Mouse (Mus musculus) heart, embryonic 10.5 days (tissue): ENCODE results near the gene Ociad1. TPM values are rescaled to one million over a fixed set of nuclear protein-coding genes. Genes with fewer than 3 reads are reported as not detected.
"Not testable (repeated sequence)": the region's sequence is repeated elsewhere in the genome, so short reads cannot be mapped to it uniquely, and the experiment has no call there.

Source experiments
- DNase-seq: peaks from one replicate; pipeline ENCODE4 v3.0.0-alpha.2; 2017; ENCODE audit warnings: low spot score
- H3K27ac ChIP-seq: fragments of 300-500 bp; sonication (generic); 2 replicates; pipeline ENCODE4 v1.5.1; 2016; ENCODE audit warnings: mild to moderate bottlenecking
- H3K27me3 ChIP-seq: fragments of 300-500 bp; sonication (generic); 2 replicates; pipeline ENCODE4 v1.6.1; 2016; ENCODE audit warnings: mild to moderate bottlenecking; ENCODE audit not compliant: poor library complexity, insufficient read depth, severe bottlenecking
- H3K36me3 ChIP-seq: fragments of 300-500 bp; sonication (generic); 2 replicates; pipeline ENCODE4 v1.6.1; 2016; ENCODE audit warnings: mild to moderate bottlenecking, moderate library complexity
- H3K4me1 ChIP-seq: fragments of 300-500 bp; sonication (generic); 2 replicates; pipeline ENCODE4 v1.6.1; 2016; ENCODE audit warnings: mild to moderate bottlenecking
- H3K4me3 ChIP-seq: fragments of 300-500 bp; sonication (generic); 2 replicates; pipeline ENCODE4 v1.5.1; 2016; ENCODE audit warnings: mild to moderate bottlenecking, moderate library complexity
- H3K9me3 ChIP-seq: fragments of 300-500 bp; sonication (generic); 2 replicates; pipeline ENCODE4 v1.6.1; 2016; ENCODE audit warnings: mild to moderate bottlenecking, moderate library complexity
- WGBS: fragments of 180-500 bp; shearing (Covaris S2); methylation state at CpG from one replicate; pipeline ENCODE4 v1.1.7; 2016; 5-methylcytosine and 5-hydroxymethylcytosine counted together
- polyA plus RNA-seq: library from polyadenylated mRNA; unstranded; fragments of >200 nt; fragmentation: Nextera tagmentation; extraction: Ambion mirVana; gene quantifications from 2 replicates; pipeline ENCODE4 v1.2.1, GENCODE M21; 2016

Ociad1 gene
- polyA plus RNA-seq, 1 experiment from 2014 or later: 169 TPM

GRCm38 (mm10) chr5:73295016-73295415 is 2.4 kb downstream of the Ociad1 start:
- Histone ChIP-seq H3K4me1 (peaks cover 11% of the 10 kb centered on the region; the same call in 1 of the 2 replicates), H3K27ac (no peak overlapping the region), H3K36me3 (peaks cover 48% of the 10 kb centered on the region), H3K4me3 (no peak overlapping the region), H3K9me3 (no peaks in the 10 kb centered on the region), H3K27me3 (no peaks in the 10 kb centered on the region)
- peak; percentile 64 for DNase-seq
- WGBS: 96% methylated on average over 7 of the region's 7 CpGs

- peak; percentile 56 for DNase-seq
- Histone ChIP-seq H3K4me1 (peaks cover 11% of the 10 kb centered on the region; the same call in 1 of the 2 replicates), H3K9me3 (no peaks in the 10 kb centered on the region), H3K36me3 (peaks cover 56% of the 10 kb centered on the region), H3K27me3 (no peaks in the 10 kb centered on the region), H3K27ac (no peak overlapping the region), H3K4me3 (no peak overlapping the region)
- WGBS: 85% methylated on average over 4 of the region's 4 CpGs
These were observed 3.3 kb downstream of the Ociad1 start for GRCm38 (mm10) chr5:73295916-73296315.

DNA sequence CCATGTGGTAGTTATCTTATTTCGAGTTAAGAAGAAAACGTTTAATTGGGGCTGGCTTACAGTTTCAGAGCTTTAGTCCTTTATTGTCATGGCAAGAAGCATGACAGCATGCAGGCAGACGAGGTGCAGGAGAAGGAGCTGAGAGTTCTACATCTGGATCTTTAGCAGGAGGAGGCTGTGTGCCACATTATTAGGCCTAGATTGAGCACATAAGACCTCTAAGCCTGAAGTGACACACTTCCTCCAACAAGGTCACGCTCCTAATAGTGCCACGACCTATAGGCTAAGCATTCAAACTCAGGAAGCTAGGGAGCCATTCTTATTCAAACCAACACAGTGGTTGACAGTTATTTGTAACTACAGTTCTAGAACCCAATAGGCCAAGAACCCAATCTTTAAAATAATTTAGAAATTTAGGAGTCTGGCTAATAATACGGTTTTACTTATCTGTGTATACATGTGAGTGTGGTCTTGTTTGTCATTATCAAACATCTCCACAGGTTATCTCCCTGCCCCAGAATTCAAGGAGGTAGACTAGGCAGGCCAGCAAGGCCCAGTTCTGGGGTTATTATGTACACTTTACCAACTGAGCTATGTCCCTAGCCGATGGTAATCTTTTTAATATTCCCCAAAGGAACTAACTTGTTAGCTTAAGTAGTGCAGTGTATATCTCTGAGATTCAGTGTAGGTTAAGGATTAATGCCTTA is 9.2 kb downstream of the Ociad1 start:
- Histone ChIP-seq H3K4me3 (no peak overlapping the region), H3K4me1 (no peaks in the 10 kb centered on the region), H3K36me3 (peaks cover 81% of the 10 kb centered on the region), H3K9me3 (no peaks in the 10 kb centered on the region), H3K27ac (no peak overlapping the region), H3K27me3 (no peaks in the 10 kb centered on the region)
- 87% methylated on average over 7 of the region's 7 CpGs for WGBS
- DNase-seq: no peak

- Histone ChIP-seq H3K36me3 (peaks cover 87% of the 10 kb centered on the region), H3K9me3 (no peaks in the 10 kb centered on the region), H3K27me3 (no peaks in the 10 kb centered on the region), H3K27ac (no peak overlapping the region), H3K4me1 (no peaks in the 10 kb centered on the region), H3K4me3 (no peak overlapping the region)
- WGBS: 84% methylated on average over 12 of the region's 12 CpGs
- DNase-seq: no peak
These were observed 11.9 kb downstream of the Ociad1 start for GRCm38 (mm10) chr5:73304507-73304906.

GRCm38 (mm10) chr5:73306486-73306885 is 13.9 kb downstream of the Ociad1 start:
- no peak overlapping the region for H3K4me3 ChIP-seq
- H3K27me3 ChIP-seq: no peaks in the 10 kb centered on the region
- peaks cover 84% of the 10 kb centered on the region for H3K36me3 ChIP-seq
- WGBS: 95% methylated on average over 6 of the region's 6 CpGs
- H3K27ac ChIP-seq: no peak overlapping the region
- peaks cover 5% of the 10 kb centered on the region; the same call in 1 of the 2 replicates for H3K4me1 ChIP-seq
- no peak for DNase-seq
- H3K9me3 ChIP-seq: no peaks in the 10 kb centered on the region

DNA sequence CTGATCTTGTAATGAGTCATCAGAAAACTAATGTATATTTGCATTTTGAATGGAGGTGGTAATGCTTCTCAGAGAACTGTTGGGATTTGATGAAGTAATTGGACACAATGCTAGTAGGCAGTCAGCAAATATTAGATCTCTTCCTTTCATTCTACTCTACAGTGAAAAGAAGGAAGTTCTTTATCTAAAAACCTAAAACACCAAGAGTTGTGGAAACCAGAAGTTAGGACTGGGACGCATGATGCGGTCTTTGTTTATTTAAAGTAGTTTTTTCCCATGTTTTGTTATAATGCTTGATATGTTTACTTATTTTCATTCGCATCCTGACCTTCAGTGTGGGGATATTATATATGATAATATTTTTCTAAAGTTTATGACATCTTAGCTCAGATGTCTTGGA is 14.7 kb downstream of the Ociad1 start:
- no peaks in the 10 kb centered on the region for H3K9me3 ChIP-seq
- WGBS: 92% methylated on average over 3 of the region's 3 CpGs
- no peak for DNase-seq
- peaks cover 5% of the 10 kb centered on the region; the same call in 1 of the 2 replicates for H3K4me1 ChIP-seq
- peaks cover 83% of the 10 kb centered on the region for H3K36me3 ChIP-seq
- no peak overlapping the region for H3K4me3 ChIP-seq
- no peaks in the 10 kb centered on the region for H3K27me3 ChIP-seq
- H3K27ac ChIP-seq: no peak overlapping the region

DNA sequence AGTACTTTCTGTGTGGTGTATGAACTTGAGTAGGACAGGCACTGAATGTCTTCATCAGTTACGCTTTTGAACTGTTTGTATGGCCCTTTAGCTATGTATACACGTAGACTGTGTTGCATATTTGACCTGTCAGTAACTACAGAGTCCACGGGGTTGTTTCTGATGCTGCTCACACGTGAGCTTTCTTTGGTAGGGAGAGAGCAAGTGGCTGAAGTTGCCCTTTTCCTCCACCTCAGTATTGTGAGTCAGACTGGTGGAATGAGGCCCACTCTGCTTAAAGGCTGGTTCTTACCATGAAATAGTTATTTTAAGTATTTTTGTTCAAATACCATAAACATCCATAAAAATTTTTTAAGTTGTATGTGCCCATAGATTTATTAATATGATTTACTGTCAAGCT is 16.9 kb downstream of the Ociad1 start:
- H3K9me3 ChIP-seq: no peaks in the 10 kb centered on the region
- H3K27me3 ChIP-seq: no peaks in the 10 kb centered on the region
- H3K27ac ChIP-seq: no peak overlapping the region
- H3K4me3 ChIP-seq: no peak overlapping the region
- H3K4me1 ChIP-seq: peaks cover 6% of the 10 kb centered on the region; the same call in 1 of the 2 replicates
- 83% methylated on average over 4 of the region's 4 CpGs for WGBS
- peaks cover 89% of the 10 kb centered on the region for H3K36me3 ChIP-seq
- DNase-seq: no peak

DNA sequence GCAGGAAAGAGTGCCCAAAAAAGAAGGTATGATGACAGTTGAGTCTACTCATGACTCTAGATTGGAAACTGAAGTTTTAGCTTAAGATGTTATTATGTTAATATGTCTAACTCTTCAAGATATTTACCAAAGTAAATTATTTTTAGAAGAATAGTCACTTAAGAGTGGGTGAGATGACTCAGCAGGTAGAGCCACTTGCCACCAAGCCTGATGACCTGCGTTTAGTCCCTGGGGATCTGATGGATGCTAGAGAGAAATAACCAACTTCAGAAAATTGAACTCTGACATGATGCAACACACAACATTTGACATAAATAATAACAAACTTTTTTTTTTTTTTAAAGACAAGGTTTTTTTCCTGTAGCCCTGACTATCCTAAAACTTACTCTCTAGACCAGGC is 17.8 kb downstream of the Ociad1 start:
- no peaks in the 10 kb centered on the region for H3K27me3 ChIP-seq
- H3K4me1 ChIP-seq: peaks cover 11% of the 10 kb centered on the region; the same call in 1 of the 2 replicates
- no peaks in the 10 kb centered on the region for H3K9me3 ChIP-seq
- H3K36me3 ChIP-seq: peaks cover 89% of the 10 kb centered on the region
- DNase-seq: no peak
- 79% methylated on average over 1 of the region's 1 CpGs for WGBS
- H3K4me3 ChIP-seq: no peak overlapping the region
- no peak overlapping the region for H3K27ac ChIP-seq

DNA sequence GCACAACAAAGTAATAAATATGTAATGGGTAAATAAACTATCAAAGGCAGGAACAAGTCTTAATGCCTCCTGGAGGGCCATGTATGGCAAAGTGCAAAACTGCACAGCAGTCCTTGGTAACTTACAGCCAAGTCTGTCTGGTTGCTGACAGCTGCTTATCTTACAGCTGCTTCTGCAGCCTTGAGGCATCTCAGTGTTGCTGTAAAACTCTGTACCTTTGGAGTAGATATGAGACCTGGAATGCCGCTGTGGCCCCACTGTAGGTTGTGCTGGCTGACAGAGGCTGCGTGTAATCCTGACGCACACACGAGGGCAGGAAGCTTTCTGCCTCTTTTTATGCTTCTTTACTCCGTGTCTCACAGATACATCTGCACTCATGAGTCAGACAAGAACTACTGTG is 18.9 kb downstream of the Ociad1 start:
- DNase-seq: peak; percentile 94
- 25% methylated on average over 5 of the region's 5 CpGs for WGBS
- no peak overlapping the region for H3K4me3 ChIP-seq
- H3K36me3 ChIP-seq: peaks cover 88% of the 10 kb centered on the region
- peak overlapping the region; percentile 17 for H3K27ac ChIP-seq
- H3K4me1 ChIP-seq: peaks cover 20% of the 10 kb centered on the region
- H3K9me3 ChIP-seq: no peaks in the 10 kb centered on the region
- H3K27me3 ChIP-seq: no peaks in the 10 kb centered on the region

DNA sequence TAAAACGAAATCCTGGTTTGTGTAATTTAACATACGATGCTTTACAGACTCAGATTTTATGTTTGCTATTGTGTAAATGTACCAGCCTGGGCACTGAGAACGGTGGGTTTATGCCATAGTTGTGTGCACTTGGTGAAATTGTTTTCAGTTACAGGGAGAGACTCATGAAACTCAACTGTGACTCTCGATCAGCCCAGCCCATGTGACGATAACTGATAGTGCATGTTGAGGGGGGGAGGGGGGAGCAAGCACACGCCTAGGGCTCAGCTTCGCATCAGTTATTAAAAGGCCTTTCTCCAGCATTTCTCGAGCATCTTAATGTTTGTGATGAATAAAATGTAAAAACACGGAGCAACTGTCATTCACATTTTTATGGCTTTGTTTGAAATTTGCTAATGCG is 21.0 kb downstream of the Ociad1 start:
- H3K27ac ChIP-seq: no peak overlapping the region
- peaks cover 77% of the 10 kb centered on the region for H3K36me3 ChIP-seq
- no peak overlapping the region for H3K4me3 ChIP-seq
- DNase-seq: no peak
- WGBS: 81% methylated on average over 10 of the region's 10 CpGs
- no peaks in the 10 kb centered on the region for H3K9me3 ChIP-seq
- no peaks in the 10 kb centered on the region for H3K27me3 ChIP-seq
- peaks cover 22% of the 10 kb centered on the region for H3K4me1 ChIP-seq

GRCm38 (mm10) chr5:73314654-73315053 is 22.1 kb downstream of the Ociad1 start:
- no peak overlapping the region for H3K27ac ChIP-seq
- H3K9me3 ChIP-seq: no peaks in the 10 kb centered on the region
- no peaks in the 10 kb centered on the region for H3K27me3 ChIP-seq
- H3K36me3 ChIP-seq: peaks cover 66% of the 10 kb centered on the region
- DNase-seq: no peak
- H3K4me3 ChIP-seq: no peak overlapping the region
- WGBS: 96% methylated on average over 2 of the region's 2 CpGs
- peaks cover 22% of the 10 kb centered on the region for H3K4me1 ChIP-seq

DNA sequence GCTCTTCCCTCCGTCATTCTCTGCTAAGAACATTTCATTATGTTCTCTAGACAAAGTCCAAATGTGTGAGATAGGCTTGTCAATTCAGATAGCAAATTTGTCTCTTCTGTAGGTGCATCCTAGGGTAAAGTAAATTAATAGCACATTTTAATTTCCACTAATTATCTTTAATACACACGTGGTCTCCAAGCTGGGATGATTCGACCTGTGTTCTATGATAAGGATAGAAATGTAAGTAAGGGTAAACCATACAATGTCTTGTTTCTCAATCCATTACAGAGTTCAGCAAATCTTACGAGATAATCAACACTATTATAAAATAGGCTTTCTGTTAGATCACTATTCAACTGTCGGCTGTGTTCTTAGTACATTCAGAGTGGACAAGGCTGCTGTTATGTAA is 26.7 kb downstream of the Ociad1 start:
- no peak overlapping the region for H3K4me3 ChIP-seq
- no peaks in the 10 kb centered on the region for H3K27me3 ChIP-seq
- peaks cover 17% of the 10 kb centered on the region for H3K4me1 ChIP-seq
- no peak overlapping the region for H3K27ac ChIP-seq
- DNase-seq: no peak
- H3K9me3 ChIP-seq: no peaks in the 10 kb centered on the region
- peaks cover 29% of the 10 kb centered on the region for H3K36me3 ChIP-seq
- 85% methylated on average over 5 of the region's 5 CpGs for WGBS

- H3K9me3 ChIP-seq, H3K27ac ChIP-seq, H3K27me3 ChIP-seq, H3K4me1 ChIP-seq, H3K4me3 ChIP-seq, DNase-seq, H3K36me3 ChIP-seq: not testable (repeated sequence)
- 98% methylated on average over 1 of the region's 1 CpGs for whole genome bisulfite sequencing
These were observed 30.1 kb downstream of the Ociad1 start for GRCm38 (mm10) chr5:73322684-73323083.

GRCm38 (mm10) chr5:73323602-73324001 is 31.0 kb downstream of the Ociad1 start:
- no peak overlapping the region for H3K27ac ChIP-seq
- no peaks in the 10 kb centered on the region for H3K9me3 ChIP-seq
- DNase-seq: no peak
- no peaks in the 10 kb centered on the region for H3K4me1 ChIP-seq
- peaks cover 3% of the 10 kb centered on the region; the same call in 1 of the 2 replicates for H3K36me3 ChIP-seq
- H3K27me3 ChIP-seq: no peaks in the 10 kb centered on the region
- WGBS: 77% methylated on average over 5 of the region's 5 CpGs
- H3K4me3 ChIP-seq: no peak overlapping the region
